Mouse (Mus musculus): ENCODE measurements at regions not wholly inside any gene's neighbourhood (a gene's known extent, or its start where the extent isn't known, plus 50 kb on each side); places are given as distances from the start of the nearest gene placed in this dataset.

- TF ChIP-seq CTCF (IDR thresholded peaks at IDR 0.05; ENCODE audit: borderline replicate concordance, control insufficient read depth, extremely low read depth, insufficient read depth, low read length, poor library complexity) (no peak), POLR2A (IDR thresholded peaks at IDR 0.05; ENCODE audit: control insufficient read depth, extremely low read depth, insufficient read depth, low read length, poor library complexity) (no peak)
These were observed 123.6 kb downstream of the Mex3b start for GRCm38 (mm10) chr7:82990708-82991107.
